Mouse (Mus musculus) granulocyte monocyte progenitor cell, adult 5-6 weeks (primary cell): ENCODE measurements around the gene Slc9a9. TPM values are rescaled to one million over a fixed set of nuclear protein-coding genes. Genes with fewer than 3 reads are reported as not detected.

ENCODE experiments used
- ATAC-seq: replicated peaks from 2 replicates; pipeline ENCODE4 v1.8.0; 2016; ENCODE audit warnings: mild to moderate bottlenecking, moderate TSS enrichment, inconsistent platforms; ENCODE audit not compliant: poor library complexity, severe bottlenecking
- total RNA-seq, 2 experiments: library from RNA; stranded (forward) in 1 of 2; stranded (reverse) in 1 of 2; fragments of 200-712, 200-1000 nt in 1 of 2; fragments of >200 nt in 1 of 2; fragmentation: Nextera tagmentation in 1 of 2; gene quantifications; 2 replicates each; pipeline ENCODE4 v1.2.3; 2014 to 2017

Gene Slc9a9
- total RNA-seq, 2 experiments from 2014 or later: 7.6 to 10.5 TPM

DNA sequence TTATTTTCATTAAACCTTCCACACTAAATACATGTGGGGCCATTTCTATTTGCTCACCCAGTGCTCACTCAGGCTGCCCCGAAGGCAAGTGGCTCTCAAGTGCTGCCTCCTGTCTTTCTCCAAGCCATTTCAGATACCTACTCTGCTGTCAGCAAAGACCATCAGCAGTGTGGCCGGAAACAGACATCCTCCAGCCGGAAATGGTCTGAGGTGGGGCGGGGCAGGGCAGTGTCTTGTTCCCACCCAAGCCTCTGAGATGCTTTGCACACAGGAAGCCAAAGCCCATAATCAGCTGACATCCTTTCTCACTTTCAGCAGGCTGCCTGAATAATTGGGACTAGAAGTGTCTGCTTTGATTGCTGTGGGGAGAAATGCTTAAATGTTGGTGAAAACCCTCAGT, 450.4 kb downstream of the Slc9a9 start:
- peak; percentile 98 for ATAC-seq

DNA sequence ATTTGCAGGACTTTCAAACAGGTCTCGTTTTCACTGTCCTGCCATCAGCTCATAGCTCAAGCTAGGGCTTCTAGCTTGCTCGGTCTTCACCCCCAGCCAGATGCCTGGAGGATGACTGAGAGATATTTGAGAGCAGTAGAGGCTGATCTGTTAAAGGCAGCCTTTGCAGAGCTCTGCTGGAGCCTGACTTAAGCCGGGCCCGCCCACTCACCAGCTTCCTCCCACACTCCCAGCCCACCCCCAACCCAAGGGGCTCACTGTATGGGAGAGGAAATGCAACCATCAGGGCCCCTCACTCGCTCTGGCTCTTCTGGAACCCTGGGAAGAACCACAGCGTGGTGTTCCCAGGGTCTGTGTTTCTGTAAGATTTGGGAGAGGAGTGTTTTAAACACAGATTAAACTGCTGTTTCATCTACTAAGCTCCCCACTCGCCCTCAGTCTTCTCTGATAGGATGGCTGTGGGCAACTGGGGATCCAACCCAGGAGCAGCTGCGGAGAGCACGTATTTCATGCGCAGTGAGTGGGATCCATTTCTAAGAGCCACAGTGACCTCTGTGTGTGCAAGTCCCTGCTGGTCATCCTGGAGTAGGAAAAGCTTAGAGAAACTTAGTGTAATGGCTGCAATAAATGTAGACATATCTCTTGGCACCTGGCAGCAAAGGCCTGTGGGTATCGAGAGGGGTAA, 451.6 kb downstream of the Slc9a9 start:
- ATAC-seq: peak; percentile 47

DNA sequence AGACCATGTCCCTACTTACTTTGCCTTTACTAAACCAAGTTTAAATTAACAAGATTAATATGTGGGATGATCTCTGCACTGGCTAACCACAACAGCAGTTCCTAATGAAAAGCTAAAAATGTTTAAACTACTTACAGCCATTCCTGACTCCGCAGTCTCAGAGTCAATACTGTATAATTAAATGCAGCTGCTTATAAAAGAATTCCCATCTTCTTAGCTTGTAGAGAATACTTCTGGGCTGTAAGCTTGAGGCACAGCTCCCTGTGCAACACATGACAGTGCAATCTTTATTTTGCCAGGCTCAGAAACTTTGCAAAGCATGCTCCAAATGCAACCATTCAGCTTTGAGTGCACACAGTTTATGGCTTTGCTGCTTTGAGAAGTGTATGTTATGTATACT, 456.0 kb downstream of the Slc9a9 start:
- ATAC-seq: no peak

DNA sequence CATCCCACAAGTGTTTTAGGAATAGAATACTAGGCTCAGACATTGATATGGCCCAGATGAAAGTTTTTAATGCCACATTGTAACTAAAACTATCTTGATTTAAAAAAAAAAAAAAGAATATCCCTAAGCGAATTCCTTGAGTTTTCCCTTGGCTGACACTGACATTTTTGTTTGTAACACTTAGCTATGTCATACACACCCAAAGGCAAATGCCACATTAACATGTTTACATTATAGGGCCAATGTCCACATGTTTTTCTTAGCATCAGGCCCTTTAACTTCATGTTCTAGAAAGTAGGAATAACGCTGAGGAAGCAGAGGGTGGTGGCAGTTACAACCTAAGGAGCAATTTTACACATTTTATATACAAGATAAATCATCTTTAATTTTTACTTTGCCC, 458.1 kb downstream of the Slc9a9 start:
- ATAC-seq: no peak

DNA sequence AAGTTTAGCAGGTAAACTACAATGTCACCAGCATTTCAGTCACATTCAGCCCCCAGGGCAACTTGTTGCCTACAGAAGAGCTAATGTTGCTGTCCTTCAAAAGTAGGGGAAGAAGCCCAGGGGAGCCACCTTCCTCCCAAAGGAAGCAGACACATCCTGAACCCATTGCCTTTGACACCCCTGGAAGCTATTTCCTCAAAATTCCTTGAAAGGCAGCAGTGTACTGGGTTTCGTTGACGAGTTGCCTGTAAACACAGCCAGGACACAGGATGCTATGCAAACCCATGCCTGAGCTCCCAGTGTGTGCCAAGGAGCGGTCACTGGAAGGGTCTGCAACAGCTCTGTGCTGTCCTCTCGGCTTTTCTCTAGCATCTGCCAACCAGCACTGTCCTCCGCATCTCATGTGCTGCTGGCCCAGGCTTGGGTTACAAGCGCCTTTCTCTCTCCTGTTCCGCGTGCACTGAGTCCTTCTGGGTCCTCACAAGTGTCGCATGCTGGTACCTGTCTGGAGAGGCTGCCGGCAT, 479.6 kb downstream of the Slc9a9 start:
- ATAC-seq: no peak

DNA sequence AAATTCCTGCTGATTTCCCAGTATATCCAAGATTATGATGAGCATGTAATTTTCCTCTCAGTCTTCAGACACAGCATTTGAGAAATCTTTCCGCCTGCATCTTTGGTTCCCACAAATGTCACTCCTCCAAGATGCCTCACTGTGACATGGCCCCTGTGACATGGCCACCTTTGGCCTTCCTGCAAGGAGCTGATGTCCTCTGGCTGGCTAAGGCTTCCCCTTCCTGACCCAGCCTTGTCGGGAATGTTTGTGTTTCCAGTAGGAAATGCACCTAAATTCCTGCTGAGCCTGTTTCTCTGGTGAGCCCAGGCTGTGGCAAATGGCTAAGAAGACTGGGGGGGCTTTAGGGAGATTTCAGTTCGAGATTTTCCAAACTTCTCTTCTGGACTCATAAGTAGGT, 480.4 kb downstream of the Slc9a9 start:
- no peak for ATAC-seq

DNA sequence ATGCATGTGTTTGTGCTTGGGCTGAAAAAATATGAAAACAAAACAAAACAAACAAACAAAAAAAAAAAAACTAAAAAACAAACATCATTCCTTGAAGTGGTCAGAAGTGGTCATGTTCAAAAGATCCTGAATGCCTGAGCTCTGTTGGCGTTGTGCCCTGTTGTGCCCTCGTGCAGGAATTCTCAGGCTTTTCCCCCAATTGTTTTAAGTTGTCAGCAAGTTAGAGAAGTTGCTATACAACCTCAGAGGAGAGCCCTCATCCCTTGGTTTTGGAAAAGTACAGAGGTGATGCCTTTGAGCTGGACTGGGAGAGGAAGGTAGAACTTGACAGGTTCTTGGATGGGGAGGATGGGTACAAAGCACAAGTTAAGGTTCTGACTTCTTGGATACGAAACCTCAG, 480.9 kb downstream of the Slc9a9 start:
- no peak for ATAC-seq

DNA sequence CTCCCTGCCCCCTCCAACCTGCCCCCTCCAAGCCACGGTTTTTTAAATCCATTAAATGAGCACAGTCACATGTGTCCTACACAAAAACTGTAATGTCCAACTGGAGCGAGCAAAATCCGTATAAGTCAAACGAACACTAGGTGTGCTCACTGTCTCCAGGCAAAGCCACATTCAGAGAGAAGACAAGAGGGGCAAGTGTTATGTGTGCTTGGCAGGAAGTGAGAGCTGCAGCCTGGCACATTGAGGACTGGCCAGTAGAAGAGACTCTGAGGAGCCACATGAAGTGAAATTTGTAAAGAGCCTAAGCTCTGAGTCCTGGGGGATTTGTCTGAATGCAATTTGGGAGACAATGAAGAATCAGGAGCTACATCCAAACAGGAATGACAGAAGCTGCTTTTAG, 481.3 kb downstream of the Slc9a9 start:
- ATAC-seq: no peak

DNA sequence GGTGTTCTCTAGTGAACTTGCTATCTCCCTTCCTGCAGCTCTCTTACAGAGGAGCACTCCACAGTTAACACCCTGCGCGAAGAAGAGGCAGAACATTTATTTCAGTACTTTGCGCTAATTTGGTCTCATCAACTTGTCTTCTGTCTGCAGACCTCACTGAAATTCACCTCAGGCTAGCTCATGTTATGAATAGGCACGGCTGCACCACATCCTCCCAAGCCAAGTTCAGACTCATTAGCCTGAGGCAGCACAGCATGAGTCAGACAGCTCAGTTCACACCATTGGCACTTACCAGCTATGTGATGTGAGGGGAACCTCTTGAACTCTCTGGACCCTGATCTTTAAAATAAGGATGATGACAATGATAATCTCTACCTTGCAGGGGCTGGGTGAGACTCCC, 482.0 kb downstream of the Slc9a9 start:
- ATAC-seq: no peak

DNA sequence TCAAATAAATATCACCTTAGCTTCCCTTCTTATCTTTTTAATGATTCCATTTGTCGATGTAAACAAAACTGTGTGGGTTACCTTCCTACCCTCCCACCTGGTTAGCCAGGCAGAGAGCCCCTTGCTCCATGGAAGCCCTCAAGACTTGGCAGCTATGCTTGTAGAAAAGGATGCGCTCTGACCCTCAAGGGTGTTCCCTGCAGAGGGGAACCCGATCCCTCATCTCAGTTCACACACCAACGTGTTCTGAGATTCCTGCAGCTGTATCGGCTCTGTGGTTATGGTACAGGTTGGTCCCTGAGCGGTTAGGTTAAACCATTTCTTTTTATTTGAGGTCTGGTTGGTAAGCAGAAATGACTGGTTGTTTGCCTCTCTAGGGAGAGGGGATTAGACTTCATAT, 484.3 kb downstream of the Slc9a9 start:
- no peak for ATAC-seq

DNA sequence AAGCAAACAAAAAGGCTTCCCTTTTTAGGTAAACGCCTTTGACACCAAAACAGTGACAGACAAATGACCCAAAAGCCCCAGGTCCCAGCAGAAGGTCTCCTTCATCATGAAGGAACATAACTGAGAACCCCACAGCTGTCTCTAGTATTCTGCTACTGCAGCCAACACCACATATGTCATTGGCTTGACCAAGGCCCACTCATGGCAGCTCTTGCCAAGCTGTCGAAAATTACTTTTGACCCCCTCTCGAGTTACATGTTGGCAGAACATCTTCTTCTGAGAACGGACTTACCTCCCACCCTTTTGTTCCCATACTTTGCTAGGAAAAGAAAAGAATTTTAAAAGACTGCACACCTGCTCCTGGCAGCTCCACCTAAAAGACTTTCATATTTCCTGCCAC, 488.2 kb downstream of the Slc9a9 start:
- no peak for ATAC-seq

DNA sequence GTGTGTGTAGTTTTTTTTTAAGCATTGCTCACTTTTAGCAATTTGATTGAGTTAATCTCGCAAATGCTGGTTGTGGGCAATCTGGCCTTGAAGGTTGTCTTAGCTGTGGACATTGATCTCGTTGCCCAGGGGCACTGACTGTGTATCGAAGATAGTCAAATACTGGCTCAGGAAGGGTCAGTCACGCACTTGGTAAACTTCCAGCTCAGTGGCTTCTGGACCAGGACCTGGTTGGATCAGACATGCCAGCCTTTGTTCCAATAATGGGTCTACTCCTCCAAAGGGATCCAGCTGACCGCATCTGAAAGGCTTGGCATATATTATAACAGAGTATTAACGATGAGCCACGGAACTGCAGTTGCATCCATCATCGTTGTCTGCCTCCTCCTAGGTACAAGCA, 489.2 kb downstream of the Slc9a9 start:
- ATAC-seq: no peak

DNA sequence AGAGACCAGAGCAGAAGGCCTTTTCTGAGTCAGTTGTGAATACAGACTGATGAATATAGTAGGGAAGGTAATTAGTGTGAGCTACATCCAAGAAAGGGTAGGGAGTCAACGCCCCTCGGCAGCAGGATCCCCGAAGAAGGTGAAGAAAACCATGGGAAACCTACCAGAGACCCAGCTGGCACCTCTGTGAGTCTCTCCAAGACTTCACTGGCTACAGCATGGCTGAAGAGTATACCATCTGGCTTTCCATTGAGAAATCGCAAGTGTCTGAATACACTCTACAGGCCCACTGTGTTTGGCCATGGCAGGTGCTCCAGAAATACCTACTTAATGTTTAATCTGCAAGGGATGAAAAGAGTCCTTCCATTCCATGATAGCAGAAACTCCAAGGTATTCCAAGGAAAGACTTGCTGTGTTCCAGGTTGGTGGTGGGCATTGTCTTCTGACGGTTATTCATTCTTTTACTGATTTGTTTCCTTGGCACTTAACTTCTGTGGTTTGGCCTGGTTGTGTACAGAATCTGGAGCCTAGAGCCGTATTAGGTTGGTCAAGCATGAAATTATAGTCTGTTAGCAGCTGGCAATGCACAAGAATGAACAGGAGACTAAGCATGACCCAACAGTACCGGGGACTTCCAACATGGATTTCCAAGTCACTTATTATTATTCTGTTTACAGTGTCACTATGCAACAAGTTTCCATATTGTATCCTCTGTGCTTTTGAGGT, 491.0 kb downstream of the Slc9a9 start:
- no peak for ATAC-seq

DNA sequence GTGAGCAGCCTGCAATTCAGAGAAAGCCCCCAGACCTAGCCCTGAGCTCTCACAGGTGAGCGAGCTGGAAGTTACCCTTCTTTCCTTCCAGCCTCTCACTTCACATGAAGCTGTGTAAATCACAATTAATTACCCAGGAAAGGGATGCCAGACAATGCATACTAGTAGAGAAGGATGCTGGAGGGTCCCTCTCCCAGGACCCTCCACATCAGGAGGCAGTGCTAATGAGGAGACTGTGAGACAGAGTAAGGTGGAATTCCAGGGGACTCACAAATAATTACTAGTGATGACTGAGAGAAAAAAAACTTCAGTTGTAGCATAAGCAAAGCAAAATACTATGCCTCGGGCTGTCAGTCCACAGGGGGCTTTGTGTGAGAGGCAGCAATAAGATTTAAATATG, 492.0 kb downstream of the Slc9a9 start:
- ATAC-seq: no peak

DNA sequence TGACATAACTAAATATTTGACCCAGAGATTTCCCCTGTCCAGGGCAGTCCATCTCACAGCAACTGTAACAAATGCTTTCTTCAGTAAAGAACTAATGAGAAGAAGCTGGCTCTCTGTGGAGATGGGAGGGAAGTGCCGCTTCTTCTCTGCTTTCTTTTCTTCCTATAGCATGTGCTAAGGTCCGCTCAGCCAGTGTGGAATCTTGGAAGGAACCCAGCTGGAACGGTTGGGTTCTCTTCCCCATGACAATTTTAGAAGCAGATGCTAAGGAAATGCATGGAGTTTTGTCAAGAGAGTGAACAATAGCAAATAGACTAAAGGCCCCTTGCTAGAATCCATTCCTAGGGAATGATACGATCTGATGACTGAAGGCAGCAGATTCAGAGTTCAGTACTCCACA, 496.5 kb downstream of the Slc9a9 start:
- ATAC-seq: no peak

DNA sequence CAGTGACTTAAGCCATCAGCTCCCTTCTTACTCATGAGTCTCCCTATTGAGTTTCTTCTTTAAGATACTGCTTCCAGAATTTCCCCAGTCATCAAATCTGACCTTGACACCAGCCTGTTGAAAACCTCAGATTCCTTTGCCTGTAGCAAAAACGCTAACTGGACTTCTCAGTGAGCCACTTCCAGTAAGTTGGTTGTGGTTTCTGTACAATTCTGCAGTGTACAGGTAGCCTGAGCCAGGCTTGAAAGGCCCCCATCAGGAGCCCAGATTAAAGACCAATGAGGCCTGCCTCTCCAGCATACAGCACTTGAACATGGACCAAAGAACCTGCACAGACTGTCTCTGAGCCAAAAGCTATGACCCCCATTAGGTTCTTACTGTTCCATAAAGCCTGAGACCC, 498.1 kb downstream of the Slc9a9 start:
- no peak for ATAC-seq

DNA sequence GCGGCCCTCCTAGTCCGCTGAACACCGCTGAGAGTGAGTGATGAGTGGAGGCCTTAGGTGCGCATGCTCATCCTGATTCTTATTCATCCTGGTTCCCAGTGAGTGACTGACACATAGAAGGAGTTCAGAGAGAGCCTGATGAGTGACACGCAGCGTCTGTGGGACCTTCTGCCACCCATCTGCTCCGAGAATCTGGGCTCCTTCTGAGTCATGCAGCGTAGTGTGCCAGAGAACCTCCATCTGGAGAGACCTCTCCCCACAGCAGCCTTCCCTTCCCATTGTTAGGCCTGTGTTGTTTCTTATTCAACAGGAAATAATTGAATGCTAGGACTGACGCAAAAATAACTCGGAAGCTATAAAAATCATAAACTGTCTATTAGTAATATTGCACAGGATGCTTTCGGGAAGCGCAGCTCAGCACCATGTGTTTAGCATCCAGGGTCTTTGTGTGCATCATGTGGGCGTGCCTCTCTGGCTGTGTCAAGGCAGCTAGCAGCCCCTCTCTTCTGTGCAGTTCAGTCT, 498.8 kb downstream of the Slc9a9 start:
- no peak for ATAC-seq

DNA sequence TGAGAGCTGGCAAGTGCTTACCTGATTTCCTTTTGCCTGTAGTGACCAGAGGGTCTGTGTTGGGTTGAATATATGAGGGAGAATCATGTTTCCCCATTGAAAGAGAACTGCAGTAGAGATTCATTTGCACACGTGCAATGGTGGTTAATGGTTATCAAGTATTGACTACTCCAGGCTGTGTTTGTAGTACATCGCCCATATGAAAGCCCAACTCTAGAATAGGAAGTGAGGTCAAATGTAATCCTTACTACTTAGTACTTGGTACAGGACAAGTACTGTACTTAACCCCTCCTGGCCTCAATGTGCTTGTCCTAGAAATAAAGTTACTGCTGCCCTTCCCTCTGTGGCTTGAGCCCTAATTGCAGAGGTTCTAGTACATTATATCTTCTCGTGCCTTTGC, 508.5 kb downstream of the Slc9a9 start:
- ATAC-seq: no peak

DNA sequence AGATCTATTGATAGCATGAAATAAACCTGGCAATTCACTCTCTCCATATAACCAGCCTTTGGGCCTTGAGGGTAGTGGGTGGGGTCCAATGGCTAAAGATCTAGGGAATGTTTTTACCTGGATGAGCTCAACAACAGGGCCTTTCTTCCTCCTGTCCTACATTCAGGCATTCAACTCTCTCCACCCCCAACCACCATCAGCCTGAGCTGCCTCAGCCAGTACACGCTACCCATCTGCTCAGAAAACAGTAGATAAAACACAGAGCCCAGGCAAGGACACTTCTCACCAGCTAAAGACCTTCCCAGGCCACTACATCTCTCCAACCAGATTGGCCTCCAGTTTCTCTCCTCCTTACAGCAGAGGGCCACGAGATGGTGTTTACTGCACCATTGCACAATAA, 510.3 kb downstream of the Slc9a9 start:
- no peak for ATAC-seq

DNA sequence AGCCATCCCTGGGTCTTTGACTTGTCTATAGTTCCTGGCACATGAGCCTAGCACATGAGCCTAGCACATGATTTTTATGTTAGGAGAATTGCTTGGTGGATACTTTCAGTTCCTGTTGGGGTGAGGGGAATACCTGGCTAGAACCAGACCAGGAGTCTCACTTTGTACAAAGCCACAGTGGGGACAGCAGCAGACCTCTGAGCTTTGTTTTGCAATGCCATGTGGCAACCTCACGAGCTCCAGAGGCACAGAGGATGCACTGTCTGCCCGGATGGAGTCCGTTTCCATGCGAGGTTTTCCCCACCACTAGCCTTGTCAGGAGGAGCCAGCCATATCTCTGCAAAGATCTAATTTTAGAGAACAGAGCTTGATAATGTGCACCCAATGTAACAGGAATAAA, 510.9 kb downstream of the Slc9a9 start:
- peak; percentile 85 for ATAC-seq

DNA sequence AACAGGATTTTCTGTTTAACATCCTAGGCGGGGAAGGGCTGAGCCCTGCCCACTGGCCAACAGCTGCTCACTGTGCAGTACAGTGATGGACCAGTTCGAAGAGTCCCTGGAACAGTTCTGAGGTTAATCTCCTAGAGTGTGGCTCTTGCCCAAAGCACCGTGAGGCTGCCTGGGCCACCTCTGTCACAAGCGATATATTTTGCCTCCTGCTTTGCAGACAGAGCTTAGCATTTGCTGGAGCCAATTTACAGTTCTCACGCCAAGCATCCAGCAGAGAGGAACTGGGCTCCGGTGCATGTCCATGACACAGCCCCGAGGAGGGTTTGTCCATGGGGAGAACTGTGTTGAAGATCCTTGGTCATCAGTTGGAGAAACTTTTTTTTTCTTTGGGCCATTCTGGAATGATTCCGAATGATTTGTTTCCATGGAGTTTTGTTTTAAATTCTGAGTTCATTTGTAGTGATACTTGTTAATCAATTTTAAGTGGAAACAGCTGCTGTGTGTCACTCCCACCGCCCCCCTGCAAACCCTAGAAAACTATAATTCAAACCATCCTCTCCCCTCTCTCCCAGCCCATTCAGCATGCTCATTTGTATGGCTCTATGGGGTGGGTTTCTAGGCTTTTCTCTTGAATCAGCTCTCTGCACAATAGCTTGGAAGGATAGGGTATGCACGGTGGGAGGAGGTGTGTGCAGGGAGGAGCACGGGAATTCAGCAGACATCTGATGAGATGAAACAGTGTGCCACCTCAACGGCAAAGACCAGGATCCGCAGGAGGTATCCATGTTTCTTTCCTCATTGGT, 511.7 kb downstream of the Slc9a9 start:
- ATAC-seq: no peak
